Mouse (Mus musculus) liver, embryonic 14.5 days (tissue): ENCODE data around the gene Sval3. TPM values are rescaled to one million over a fixed set of nuclear protein-coding genes. Genes with fewer than 3 reads are reported as not detected.

ENCODE experiments used
- ATAC-seq: fragments of 200-750 bp; cut with Nextera tagmentation; 2 replicates; pipeline ENCODE4 v1.8.0; 2017; ENCODE audit warnings: moderate number of reproducible peaks, mild to moderate bottlenecking, moderate library complexity; ENCODE audit not compliant: insufficient read depth
- DNase-seq, 3 experiments: peaks; one replicate each; pipeline ENCODE4 v3.0.0-alpha.2; 2012 to 2013; ENCODE audit warnings: low read depth in 3 of 3, low spot score in 3 of 3
- H3K27ac ChIP-seq: fragments of 300-500 bp; sonication (generic); 2 replicates; pipeline ENCODE4 v1.5.1; 2014; ENCODE audit warnings: moderate library complexity, mild to moderate bottlenecking, control low read depth, inconsistent platforms
- H3K27me3 ChIP-seq: fragments of 300-500 bp; sonication (generic); 2 replicates; pipeline ENCODE4 v1.6.1; 2014; ENCODE audit warnings: mild to moderate bottlenecking, low read length, moderate library complexity; ENCODE audit not compliant: control insufficient read depth, insufficient read depth
- H3K36me3 ChIP-seq: fragments of 300-500 bp; sonication (generic); replicated peaks from 2 replicates; pipeline ENCODE4 v1.6.1; 2014; ENCODE audit warnings: low read depth; ENCODE audit not compliant: control insufficient read depth, insufficient read depth
- H3K4me1 ChIP-seq, 2 experiments: fragments of 200-500 bp in 1 of 2; fragments of 300-500 bp in 1 of 2; sonication (generic) in 1 of 2; replicated peaks; 2 replicates each; pipeline ENCODE4 v1.6.1; 2012 to 2014; ENCODE audit warnings: antibody characterized with exemption in 1 of 2, inconsistent platforms in 1 of 2, low read length in 1 of 2; ENCODE audit not compliant: control insufficient read depth in 2 of 2, insufficient read depth in 2 of 2
- H3K4me2 ChIP-seq: fragments of 300-500 bp; sonication (generic); 2 replicates; pipeline ENCODE4 v1.6.1; 2014; ENCODE audit warnings: low read depth, mild to moderate bottlenecking, control low read depth, moderate library complexity
- H3K4me3 ChIP-seq, 2 experiments: fragments of 200-500 bp in 1 of 2; fragments of 300-500 bp in 1 of 2; sonication (generic) in 1 of 2; 2 replicates each; pipeline ENCODE4 v1.5.1; 2012 to 2014; ENCODE audit warnings: low read depth in 2 of 2, low read length in 2 of 2, mild to moderate bottlenecking in 2 of 2, control low read depth in 1 of 2, inconsistent platforms in 1 of 2, moderate library complexity in 1 of 2; ENCODE audit not compliant: insufficient read depth in 1 of 2
- H3K9ac ChIP-seq: fragments of 300-500 bp; sonication (generic); replicated peaks from 2 replicates; pipeline ENCODE4 v1.6.1; 2014; ENCODE audit warnings: mild to moderate bottlenecking, control low read depth, moderate library complexity
- H3K9me3 ChIP-seq: fragments of 300-500 bp; sonication (generic); 2 replicates; pipeline ENCODE4 v1.6.1; 2016; ENCODE audit warnings: low read length, mixed read lengths; ENCODE audit not compliant: control insufficient read depth
- CTCF ChIP-seq: IDR thresholded peaks from 2 replicates; pipeline ENCODE4 v1.5.1; 2016; ENCODE audit warnings: antibody characterized with exemption, low read depth, control low read depth
- EP300 ChIP-seq: IDR thresholded peaks from 2 replicates; pipeline ENCODE4 v1.6.1; 2016; ENCODE audit warnings: antibody characterized with exemption, low read depth
- WGBS: fragments of 180-500 bp; shearing (Covaris S2); extraction: QIAGEN DNeasy Blood & Tissue Kit; methylation state at CpG from one replicate; pipeline ENCODE4 v1.1.7; 2014; ENCODE audit not compliant: insufficient replicate concordance; 5-methylcytosine and 5-hydroxymethylcytosine counted together
- polyA plus RNA-seq, 2 experiments: library from polyadenylated mRNA; depleted of rRNA in 1 of 2; stranded (reverse) in 1 of 2; unstranded in 1 of 2; fragments of >200 nt; fragmentation: Nextera tagmentation in 1 of 2; extraction: Ambion mirVana in 1 of 2; gene quantifications; 2 replicates each; pipeline versions ENCODE4 v1.2.1 to v1.2.3; 2012 to 2014

Gene Sval3
- polyA plus RNA-seq (2012; rRNA removed), result not detected in 2 replicates
- not detected in 2 replicates for polyA plus RNA-seq (2014; fragmentation: Nextera tagmentation; extraction: Ambion mirVana)

DNA sequence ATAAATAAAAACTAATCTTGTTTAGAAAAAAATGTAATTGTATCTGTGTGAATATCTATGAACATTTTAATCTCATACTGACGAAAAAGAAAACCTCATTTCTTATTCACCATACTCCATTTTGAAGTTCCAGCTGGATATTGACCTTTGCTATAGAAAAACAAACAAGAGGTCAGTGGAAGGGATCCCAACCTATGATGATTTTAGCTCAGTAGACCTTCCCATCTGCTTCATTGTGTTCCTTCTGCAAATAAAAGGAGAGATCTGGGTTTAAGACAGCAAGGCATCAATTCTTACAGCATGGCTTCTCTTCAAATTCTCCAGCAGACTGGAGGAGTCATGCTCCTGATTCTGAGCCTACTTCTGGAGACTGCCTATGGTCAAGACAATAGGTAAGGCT lies at the start of gene Sval3:
Sval3 (plus strand) TSS at position 301 of the 400 bp plus-strand sequence.
- TF ChIP-seq EP300 (no peak), CTCF (no peak)
- Histone ChIP-seq H3K4me1 (no peaks in the 10 kb centered on the region), H3K27me3 (no peaks in the 10 kb centered on the region), H3K9me3 (no peaks in the 10 kb centered on the region), H3K9ac (no peak within 1 kb of the TSS), H3K4me3 (no peak within 1 kb of the TSS), H3K4me2 (no peak within 1 kb of the TSS), H3K36me3 (no peaks in the 10 kb centered on the region), H3K27ac (no peak within 1 kb of the TSS)
- ATAC-seq, result no peak
- no peak for DNase-seq
- WGBS, result 33% methylated on average over 1 of the region's 1 CpGs

DNA sequence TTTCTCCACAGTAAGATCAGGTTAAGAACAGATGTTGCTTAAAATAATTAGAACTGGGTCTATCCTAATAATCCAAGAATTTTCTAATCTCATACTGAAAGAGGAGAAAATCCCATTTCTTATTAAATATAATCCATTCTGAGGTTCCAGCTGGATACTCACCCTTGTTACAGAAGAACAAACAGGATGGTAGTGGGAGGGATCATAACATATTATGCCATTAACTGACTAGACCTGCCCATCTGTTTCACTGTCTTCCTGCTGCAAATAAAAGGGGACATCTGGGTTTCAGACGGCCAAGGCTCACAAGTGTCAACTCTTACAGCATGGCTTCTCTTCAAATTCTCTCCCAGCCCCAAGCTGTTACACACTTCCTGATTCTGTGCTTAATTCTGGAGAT lies 16.6 kb upstream of the Sval3 start, which contains the start of gene Sval1:
Sval1 (plus strand) TSS at position 301 of the 400 bp plus-strand sequence.
- ATAC-seq (no peak), DNase-seq (no peak)
- Histone ChIP-seq H3K4me2 (no peak within 1 kb of the TSS), H3K36me3 (no peaks in the 10 kb centered on the region), H3K4me1 (no peaks in the 10 kb centered on the region), H3K9me3 (no peaks in the 10 kb centered on the region), H3K27ac (no peak within 1 kb of the TSS), H3K9ac (no peak within 1 kb of the TSS), H3K27me3 (no peaks in the 10 kb centered on the region), H3K4me3 (no peak within 1 kb of the TSS)
- 33% methylated on average over 1 of the region's 1 CpGs for WGBS
- no peak for TF ChIP-seq CTCF
- TF ChIP-seq EP300, result no peak

Other genes with a start within 250 kb of the Sval3 start
- not detected in 2 replicates for gene Olfr459, start 193.0 kb upstream of the Sval3 start, polyA plus RNA-seq (2012; rRNA removed)
- gene Olfr459, start 193.0 kb upstream of the Sval3 start, polyA plus RNA-seq (2014; fragmentation: Nextera tagmentation; extraction: Ambion mirVana), result not detected in 2 replicates
- not detected in 2 replicates for gene Pip, start 120.6 kb upstream of the Sval3 start, polyA plus RNA-seq (2012; rRNA removed)
- not detected in 2 replicates for gene Pip, start 120.6 kb upstream of the Sval3 start, polyA plus RNA-seq (2014; fragmentation: Nextera tagmentation; extraction: Ambion mirVana)
- not detected in 2 replicates for gene Sval2, start 115.2 kb upstream of the Sval3 start, polyA plus RNA-seq (2012; rRNA removed)
- not detected in 2 replicates for gene Sval2, start 115.2 kb upstream of the Sval3 start, polyA plus RNA-seq (2014; fragmentation: Nextera tagmentation; extraction: Ambion mirVana)
- gene Sval1, start 16.5 kb upstream of the Sval3 start, polyA plus RNA-seq (2012; rRNA removed), result not detected in 2 replicates
- gene Sval1, start 16.5 kb upstream of the Sval3 start, polyA plus RNA-seq (2014; fragmentation: Nextera tagmentation; extraction: Ambion mirVana), result not detected in 2 replicates
- not detected in 2 replicates for gene Sva, start 70.3 kb downstream of the Sval3 start, polyA plus RNA-seq (2012; rRNA removed)
- gene Sva, start 70.3 kb downstream of the Sval3 start, polyA plus RNA-seq (2014; fragmentation: Nextera tagmentation; extraction: Ambion mirVana), result not detected in 2 replicates
- not detected in 2 replicates for gene Tas2r139, start 172.8 kb downstream of the Sval3 start, polyA plus RNA-seq (2012; rRNA removed)
- gene Tas2r139, start 172.8 kb downstream of the Sval3 start, polyA plus RNA-seq (2014; fragmentation: Nextera tagmentation; extraction: Ambion mirVana), result not detected in 2 replicates
- not detected in 2 replicates for gene Tas2r144, start 247.2 kb downstream of the Sval3 start, polyA plus RNA-seq (2012; rRNA removed)
- gene Tas2r144, start 247.2 kb downstream of the Sval3 start, polyA plus RNA-seq (2014; fragmentation: Nextera tagmentation; extraction: Ambion mirVana), result not detected in 2 replicates